Mouse (Mus musculus): ENCODE results near the gene Mgat4e.

GRCm38 (mm10) chr1:134521163-134521562, 28.3 kb downstream of the Mgat4e start:
- TF ChIP-seq CTCF (IDR thresholded peaks at IDR 0.05; ENCODE audit: control insufficient read depth, insufficient read depth, insufficient replicate concordance, low read depth, low read length) (no peak), POLR2A (IDR thresholded peaks at IDR 0.05; ENCODE audit: control insufficient read depth, low read depth, low read length) (no peak)

Data from testis, adult 2 months (tissue).